Mouse (Mus musculus) gonadal fat pad, adult 2 months (tissue): ENCODE data around the gene Mia. TPM values are rescaled to one million over a fixed set of nuclear protein-coding genes. Genes with fewer than 3 reads are reported as not detected.

Experiments
- DNase-seq: peaks from one replicate; pipeline ENCODE4 v3.0.0-alpha.2; 2012; ENCODE audit warnings: low read depth
- polyA plus RNA-seq: library from polyadenylated mRNA; depleted of rRNA; stranded (reverse); fragments of >200 nt; gene quantifications from 2 replicates; pipeline ENCODE4 v1.2.3, GENCODE M21; 2012; rRNA removed

Mia gene
- polyA plus RNA-seq, result 89.2 and 122 TPM in 2 replicates

GRCm38 (mm10) chr7:27180837-27181695 lies at the start of gene Mia, which contains the start of gene Gm21983:
Gene Mia, minus strand, starts transcription at chr7:27181157.
Gene Gm21983, minus strand, starts transcription at chr7:27181086.
- DNase-seq, result no peak

- DNase-seq, result no peak
These were observed 47.9 kb upstream of the Mia start for GRCm38 (mm10) chr7:27228865-27229264.

- peak; percentile 72 for DNase-seq
These were observed 47.4 kb upstream of the Mia start, which contains the start of gene Itpkc for GRCm38 (mm10) chr7:27228281-27228821. Gene Itpkc, minus strand, starts transcription at chr7:27228661.

GRCm38 (mm10) chr7:27227676-27228075 lies 46.7 kb upstream of the Mia start:
- no peak for DNase-seq

GRCm38 (mm10) chr7:27227276-27227675 lies 46.3 kb upstream of the Mia start:
- DNase-seq, result no peak

- peak; percentile 91 for DNase-seq
These were observed 44.1 kb upstream of the Mia start for GRCm38 (mm10) chr7:27224877-27225575.

- no peak for DNase-seq
These were observed 41.6 kb upstream of the Mia start for GRCm38 (mm10) chr7:27222538-27222937.

- peak; percentile 77 for DNase-seq
These were observed 41.0 kb upstream of the Mia start for GRCm38 (mm10) chr7:27221939-27222338.

GRCm38 (mm10) chr7:27219937-27220336 lies 39.0 kb upstream of the Mia start:
- DNase-seq, result no peak

- DNase-seq, result peak; percentile 90
These were observed 37.6 kb upstream of the Mia start for GRCm38 (mm10) chr7:27218586-27218985.

GRCm38 (mm10) chr7:27212626-27213025 lies 31.7 kb upstream of the Mia start:
- DNase-seq, result no peak

- no peak for DNase-seq
These were observed 22.9 kb upstream of the Mia start for GRCm38 (mm10) chr7:27203730-27204449.

- no peak for DNase-seq
These were observed 17.8 kb upstream of the Mia start for GRCm38 (mm10) chr7:27198779-27199178.

- no peak for DNase-seq
These were observed 17.4 kb upstream of the Mia start for GRCm38 (mm10) chr7:27198355-27198754.

GRCm38 (mm10) chr7:27197634-27198033 lies 16.7 kb upstream of the Mia start:
- DNase-seq, result no peak

- no peak for DNase-seq
These were observed 16.2 kb upstream of the Mia start for GRCm38 (mm10) chr7:27197136-27197535.

GRCm38 (mm10) chr7:27195681-27196611 lies 15.0 kb upstream of the Mia start, which contains the start of the genes BC024978 and Snrpa:
Gene BC024978, plus strand, starts transcription at chr7:27195781.
Gene Snrpa, minus strand, starts transcription at chr7:27196271.
- peak; percentile 99 for DNase-seq

- DNase-seq, result no peak
These were observed 12.8 kb upstream of the Mia start for GRCm38 (mm10) chr7:27193731-27194130.

GRCm38 (mm10) chr7:27192434-27192833 lies 11.5 kb upstream of the Mia start:
- DNase-seq, result no peak

GRCm38 (mm10) chr7:27189271-27189931 lies 8.4 kb upstream of the Mia start:
- no peak for DNase-seq
